Mouse (Mus musculus) gastrocnemius, postnatal 14 days (tissue): ENCODE results near the gene Armcx1. TPM values are rescaled to one million over a fixed set of nuclear protein-coding genes. Genes with fewer than 3 reads are reported as not detected.
"Not testable (repeated sequence)": the region's sequence is repeated elsewhere in the genome, so short reads cannot be mapped to it uniquely, and the experiment has no call there.

Source experiments
- DNase-seq: peaks from one replicate; pipeline ENCODE4 v3.0.0; 2021; ENCODE audit warnings: mixed read lengths
- intact Hi-C: fragments of 180-260 bp; cut with DNase I; formaldehyde crosslinking; loops from one replicate; pipeline ENCODE4 v1.15.1; 2025; ENCODE audit warnings: low total_unique reads
- long read RNA-seq, 2 experiments: library from polyadenylated mRNA; stranded (forward); transcript quantifications; one replicate each; pipeline ENCODE4 v2.0.0; 2021
- total RNA-seq, 2 experiments: library from RNA; stranded (reverse); gene quantifications; 2 replicates each; pipeline ENCODE4 v1.2.3; 2021

The Armcx1 gene
- 1 to 10 TPM; 5.6 to 6.6 TPM for total RNA-seq
- long read RNA-seq, experiment 1, partial matches to known transcripts: 1 of 10 reads
- long read RNA-seq, experiment 1, other reads (novel, unspliced or antisense): 2 of 10 reads
- long read RNA-seq, experiment 2, partial matches to known transcripts: 1 of 6 reads
- long read RNA-seq, experiment 2, other reads (novel, unspliced or antisense): 0 of 6 reads

GRCm38 (mm10) chrX:134717752-134718308 lies at the start of gene Armcx1:
Armcx1 (plus strand) TSS chrX:134717963.
- intact Hi-C loops: no loop called here

GRCm38 (mm10) chrX:134675022-134675421 lies 42.7 kb upstream of the Armcx1 start:
- DNase-seq: no peak
- intact Hi-C loops: no loop called here

More at GRCm38 (mm10) chrX:134717752-134718308, at the start of gene Armcx1:
- DNase-seq: peak; percentile 52

- intact Hi-C loops: no loop called here
- DNase-seq: no peak
Measured at GRCm38 (mm10) chrX:134675959-134676358, 41.8 kb upstream of the Armcx1 start.

- intact Hi-C loops: no loop called here
- DNase-seq: no peak
Measured at GRCm38 (mm10) chrX:134684936-134685335, 32.8 kb upstream of the Armcx1 start.

GRCm38 (mm10) chrX:134686267-134686666 lies 31.5 kb upstream of the Armcx1 start, which contains the start of gene Armcx4:
Armcx4 (plus strand) TSS chrX:134686519.
- intact Hi-C loops: no loop called here
- DNase-seq: peak; percentile 55

- intact Hi-C loops: no loop called here
- peak; percentile 47 for DNase-seq
Measured at GRCm38 (mm10) chrX:134686739-134687171, 31.0 kb upstream of the Armcx1 start.

GRCm38 (mm10) chrX:134689676-134690075 lies 28.1 kb upstream of the Armcx1 start:
- intact Hi-C loops: no loop called here
- no peak for DNase-seq

GRCm38 (mm10) chrX:134690871-134691539 lies 26.8 kb upstream of the Armcx1 start:
- DNase-seq: no peak
- intact Hi-C loops: no loop called here

GRCm38 (mm10) chrX:134691540-134691935 lies 26.2 kb upstream of the Armcx1 start:
- no peak for DNase-seq
- intact Hi-C loops: no loop called here

GRCm38 (mm10) chrX:134716863-134717262 lies 900 bp upstream of the Armcx1 start:
- intact Hi-C loops: no loop called here
- no peak for DNase-seq

GRCm38 (mm10) chrX:134718524-134718923 lies 761 bp downstream of the Armcx1 start:
- peak; percentile 66 for DNase-seq
- intact Hi-C loops: no loop called here

- DNase-seq, intact Hi-C loops: not testable (repeated sequence)
Measured at GRCm38 (mm10) chrX:134723762-134724161, 6.0 kb downstream of the Armcx1 start.

- intact Hi-C loops: no loop called here
- DNase-seq: no peak
Measured at GRCm38 (mm10) chrX:134729778-134730177, 12.0 kb downstream of the Armcx1 start.

- no peak for DNase-seq
- intact Hi-C loops: no loop called here
Measured at GRCm38 (mm10) chrX:134737796-134738195, 20.0 kb downstream of the Armcx1 start.

- intact Hi-C loops: no loop called here
- DNase-seq: no peak
Measured at GRCm38 (mm10) chrX:134739160-134739559, 21.4 kb downstream of the Armcx1 start.

GRCm38 (mm10) chrX:134741862-134742261 lies 24.1 kb downstream of the Armcx1 start:
- intact Hi-C loops: no loop called here
- no peak for DNase-seq

GRCm38 (mm10) chrX:134746459-134746858 lies 28.7 kb downstream of the Armcx1 start:
- DNase-seq: peak; percentile 34
- intact Hi-C loops: loop anchor here (5.0 kb wide), 1 partner anchor 166 kb away; no protein-coding TSS in a partner anchor

- intact Hi-C loops: no loop called here
- peak; percentile 76 for DNase-seq
Measured at GRCm38 (mm10) chrX:134750764-134751592, 33.2 kb downstream of the Armcx1 start, which contains the start of gene Armcx6. Armcx6 (minus strand) TSS chrX:134751417.

GRCm38 (mm10) chrX:134751910-134752309 lies 34.1 kb downstream of the Armcx1 start:
- intact Hi-C loops: no loop called here
- DNase-seq: no peak

- intact Hi-C loops: no loop called here
- no peak for DNase-seq
Measured at GRCm38 (mm10) chrX:134752584-134752983, 34.8 kb downstream of the Armcx1 start.
